Mouse (Mus musculus) limb, embryonic 13.5 days (tissue): Measurements from ENCODE around the gene Gm5286. TPM values are rescaled to one million over a fixed set of nuclear protein-coding genes. Genes with fewer than 3 reads are reported as not detected.
"Not testable (repeated sequence)": the region's sequence is repeated elsewhere in the genome, so short reads cannot be mapped to it uniquely, and the experiment has no call there.

Source experiments
- ATAC-seq: fragments of 200-750 bp; cut with Nextera tagmentation; 2 replicates; pipeline ENCODE4 v1.8.0; 2017; ENCODE audit warnings: low read depth, moderate number of reproducible peaks, moderate TSS enrichment; ENCODE audit not compliant: low FRiP score
- H3K27ac ChIP-seq: fragments of 300-500 bp; sonication (generic); 2 replicates; pipeline ENCODE4 v1.5.1; 2015; ENCODE audit warnings: inconsistent platforms, mild to moderate bottlenecking, moderate library complexity
- H3K27me3 ChIP-seq: fragments of 300-500 bp; sonication (generic); 2 replicates; pipeline ENCODE4 v1.6.1; 2015; ENCODE audit warnings: mild to moderate bottlenecking, inconsistent platforms
- H3K36me3 ChIP-seq: fragments of 300-500 bp; sonication (generic); 2 replicates; pipeline ENCODE4 v1.6.1; 2015; ENCODE audit warnings: inconsistent platforms, mild to moderate bottlenecking, moderate library complexity
- H3K4me1 ChIP-seq: fragments of 300-500 bp; sonication (generic); 2 replicates; pipeline ENCODE4 v1.6.1; 2015; ENCODE audit warnings: inconsistent platforms
- H3K4me2 ChIP-seq: fragments of 300-500 bp; sonication (generic); replicated peaks from 2 replicates; pipeline ENCODE4 v1.6.1; 2015; ENCODE audit warnings: inconsistent platforms, mild to moderate bottlenecking, moderate library complexity
- H3K4me3 ChIP-seq: fragments of 300-500 bp; sonication (generic); 2 replicates; pipeline ENCODE4 v1.5.1; 2015; ENCODE audit warnings: moderate library complexity, mild to moderate bottlenecking, inconsistent platforms
- H3K9ac ChIP-seq: fragments of 300-500 bp; sonication (generic); 2 replicates; pipeline ENCODE4 v1.6.1; 2015; ENCODE audit warnings: mild to moderate bottlenecking, inconsistent platforms
- H3K9me3 ChIP-seq: fragments of 300-500 bp; sonication (generic); 2 replicates; pipeline ENCODE4 v1.6.1; 2016; ENCODE audit warnings: inconsistent platforms
- WGBS: fragments of 180-500 bp; shearing (Covaris S2); methylation state at CpG from one replicate; pipeline ENCODE4 v1.1.7; 2015; 5-methylcytosine and 5-hydroxymethylcytosine counted together
- polyA plus RNA-seq: library from polyadenylated mRNA; unstranded; fragments of >200 nt; fragmentation: Nextera tagmentation; extraction: Ambion mirVana; gene quantifications from 2 replicates; pipeline ENCODE4 v1.2.1, GENCODE M21; 2015

Gene Gm5286
- not detected in 2 replicates for polyA plus RNA-seq

- H3K4me1 ChIP-seq, H3K9ac ChIP-seq, H3K9me3 ChIP-seq, H3K27ac ChIP-seq, H3K4me3 ChIP-seq, H3K4me2 ChIP-seq, ATAC-seq, H3K36me3 ChIP-seq, H3K27me3 ChIP-seq: not testable (repeated sequence)
- WGBS = 96% methylated on average over 3 of the region's 4 CpGs
Observed at GRCm38 (mm10) chr3:94196414-94196813, at the start of gene Gm5286. Gm5286 (plus strand) TSS chr3:94196714.

GRCm38 (mm10) chr3:94167351-94167750, 29.2 kb upstream of the Gm5286 start:
- H3K4me1 ChIP-seq, H3K36me3 ChIP-seq, ATAC-seq, H3K27ac ChIP-seq, H3K27me3 ChIP-seq, H3K9ac ChIP-seq, H3K9me3 ChIP-seq, H3K4me3 ChIP-seq, H3K4me2 ChIP-seq: not testable (repeated sequence)

GRCm38 (mm10) chr3:94178093-94178492, 18.4 kb upstream of the Gm5286 start, which contains the start of gene Gm10696:
Gm10696 (minus strand) TSS chr3:94178193.
- 77% methylated on average over 1 of the region's 1 CpGs for WGBS
- not testable (repeated sequence) for H3K27ac ChIP-seq, H3K36me3 ChIP-seq, H3K9ac ChIP-seq, H3K4me2 ChIP-seq, H3K9me3 ChIP-seq, ATAC-seq, H3K27me3 ChIP-seq, H3K4me3 ChIP-seq, H3K4me1 ChIP-seq

Other genes starting within 250 kb of the Gm5286 start
- gene Tdpoz5, start 235.4 kb upstream of the Gm5286 start, polyA plus RNA-seq = not detected in 2 replicates
- not detected in 2 replicates for gene Gm9125, start 141.8 kb upstream of the Gm5286 start, polyA plus RNA-seq
- gene Gm10697, start 124.1 kb upstream of the Gm5286 start, polyA plus RNA-seq = not detected in 2 replicates
- not detected in 2 replicates for gene Gm10696, start 18.5 kb upstream of the Gm5286 start, polyA plus RNA-seq
- not detected in 2 replicates for gene Gm4778, start 67.3 kb downstream of the Gm5286 start, polyA plus RNA-seq
- gene Them4, start 113.4 kb downstream of the Gm5286 start, polyA plus RNA-seq = 11.2 and 11.5 TPM in 2 replicates
- 2.3 and 2.4 TPM in 2 replicates for gene Them5, start 145.4 kb downstream of the Gm5286 start, polyA plus RNA-seq
- gene C2cd4d, start 165.7 kb downstream of the Gm5286 start, polyA plus RNA-seq = 2.5 and 3.1 TPM in 2 replicates
- gene Rorc, start 176.1 kb downstream of the Gm5286 start, polyA plus RNA-seq = 0.98 and 1.0 TPM in 2 replicates
- gene Lingo4, start 201.8 kb downstream of the Gm5286 start, polyA plus RNA-seq = 0.06 and 0.14 TPM in 2 replicates
- gene Tdrkh, start 216.6 kb downstream of the Gm5286 start, polyA plus RNA-seq = 8.4 and 8.9 TPM in 2 replicates
- gene Mrpl9, start 246.6 kb downstream of the Gm5286 start, polyA plus RNA-seq = 66.8 and 67.0 TPM in 2 replicates
- gene Oaz3, start 247.2 kb downstream of the Gm5286 start, polyA plus RNA-seq = 0.73 and 0.94 TPM in 2 replicates